Mouse (Mus musculus): ENCODE results near the gene Paqr9. TPM values are rescaled to one million over a fixed set of nuclear protein-coding genes. Genes with fewer than 3 reads are reported as not detected.
"Not testable (repeated sequence)": the region's sequence is repeated elsewhere in the genome, so short reads cannot be mapped to it uniquely, and the experiment has no call there.

Gene Paqr9
- polyA plus RNA-seq (2012; rRNA removed), result 16.5 and 21.3 TPM in 2 replicates

- no peak for DNase-seq (ENCODE audit: low read depth in 1 of 2, low spot score in 2 of 2)
- WGBS, result 2% methylated on average over 105 of the region's 118 CpGs
- TF ChIP-seq CTCF (IDR thresholded peaks at IDR 0.05; ENCODE audit: extremely low read depth, insufficient read depth, insufficient read length, insufficient replicate concordance) (no peak), POLR2A (IDR thresholded peaks at IDR 0.05; ENCODE audit: low read depth, low read length) (no peak)
- Histone ChIP-seq H3K36me3 (ENCODE audit: control insufficient read depth, insufficient read depth, low read length) (no peaks in the 10 kb centered on the region), H3K27ac (ENCODE audit: insufficient read depth, low read length) (peak within 1 kb of the TSS; percentile 74), H3K4me1 (ENCODE audit: control insufficient read depth, insufficient read depth, insufficient read length) (peaks cover 3% of the 10 kb centered on the region; the same call in 1 of the 2 replicates), H3K27me3 (ENCODE audit: control insufficient read depth, insufficient read depth, low read length) (peaks cover 12% of the 10 kb centered on the region), H3K4me3 (ENCODE audit: extremely low read depth, insufficient read depth, insufficient read length) (peak within 1 kb of the TSS; percentile 43; the same call in 1 of the 2 replicates)
Observed at GRCm38 (mm10) chr9:95559059-95559935, at the start of gene Paqr9. Gene Paqr9 (plus strand): TSS chr9:95559657.

- peak overlapping the region; percentile 87 for H3K4me3 ChIP-seq (ENCODE audit: extremely low read depth, insufficient read depth, insufficient read length)
- H3K36me3 ChIP-seq (ENCODE audit: control insufficient read depth, insufficient read depth, low read length), result no peaks in the 10 kb centered on the region
- peak in 1 of 2 experiments; percentile 9 for DNase-seq (ENCODE audit: low read depth in 1 of 2, low spot score in 2 of 2)
- H3K4me1 ChIP-seq (ENCODE audit: control insufficient read depth, insufficient read depth, insufficient read length), result peaks cover 8% of the 10 kb centered on the region; the same call in 1 of the 2 replicates
- H3K27ac ChIP-seq (ENCODE audit: insufficient read depth, low read length), result peak overlapping the region; percentile 87; the same call in 1 of the 2 replicates
- TF ChIP-seq POLR2A (IDR thresholded peaks at IDR 0.05; ENCODE audit: low read depth, low read length) (no peak), CTCF (IDR thresholded peaks at IDR 0.05; ENCODE audit: extremely low read depth, insufficient read depth, insufficient read length, insufficient replicate concordance) (no peak)
- H3K27me3 ChIP-seq (ENCODE audit: control insufficient read depth, insufficient read depth, low read length), result no peaks in the 10 kb centered on the region
- 6% methylated on average over 21 of the region's 21 CpGs for WGBS
Observed at GRCm38 (mm10) chr9:95510693-95511404, 48.6 kb upstream of the Paqr9 start.

DNA sequence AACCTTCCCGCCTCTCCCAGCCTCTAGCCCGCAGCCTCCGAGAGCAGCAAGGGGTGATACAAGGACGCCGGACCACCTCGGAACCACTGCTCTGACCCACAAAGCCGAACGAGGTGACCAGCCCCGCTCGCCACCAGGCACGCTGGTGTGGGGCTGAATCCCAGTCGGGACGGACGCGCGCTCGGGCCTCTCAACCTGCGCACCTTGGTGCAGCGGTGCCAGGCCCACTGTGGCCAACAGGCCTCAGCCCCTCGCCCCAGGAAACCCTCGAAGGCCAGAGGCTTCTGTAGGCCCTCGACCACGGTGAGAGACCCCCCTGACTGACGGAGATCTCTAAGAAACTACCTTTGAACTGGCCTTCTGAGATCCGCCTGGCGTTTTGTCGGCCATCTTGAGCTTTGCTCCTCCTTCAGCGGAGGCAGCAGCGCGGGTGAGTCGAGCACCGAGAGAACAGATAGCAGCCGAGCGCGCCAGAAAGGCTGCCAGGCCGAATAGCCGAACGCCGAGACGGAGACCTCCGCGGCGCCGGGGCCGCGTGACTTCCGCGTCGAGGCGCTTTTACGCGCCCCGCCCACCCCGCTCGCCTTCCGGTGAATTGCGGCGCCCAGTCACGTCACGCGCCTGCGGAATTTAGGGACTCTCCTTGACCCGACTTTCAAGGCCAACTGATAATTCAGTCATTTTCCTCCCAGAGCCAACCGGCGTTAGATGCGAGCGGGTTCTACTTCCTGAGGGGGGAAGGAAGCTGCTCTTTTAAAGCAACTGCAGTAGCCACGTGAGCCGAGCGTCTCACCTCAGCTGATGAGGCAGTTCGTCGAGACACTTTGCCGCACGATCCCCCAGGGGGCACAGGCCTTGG is 47.8 kb upstream of the Paqr9 start, which contains the start of gene U2surp:
U2surp (minus strand) TSS at position 525 of the 859 bp plus-strand sequence.
- no peaks in the 10 kb centered on the region for H3K27me3 ChIP-seq (ENCODE audit: control insufficient read depth, insufficient read depth, low read length)
- H3K4me3 ChIP-seq (ENCODE audit: extremely low read depth, insufficient read depth, insufficient read length), result peak within 1 kb of the TSS; percentile 87
- H3K4me1 ChIP-seq (ENCODE audit: control insufficient read depth, insufficient read depth, insufficient read length), result peaks cover 8% of the 10 kb centered on the region; the same call in 1 of the 2 replicates
- no peaks in the 10 kb centered on the region for H3K36me3 ChIP-seq (ENCODE audit: control insufficient read depth, insufficient read depth, low read length)
- peak; percentile 93 to 96 for DNase-seq (ENCODE audit: low read depth in 1 of 2, low spot score in 2 of 2)
- WGBS, result under 1% methylated on average over 74 of the region's 74 CpGs
- H3K27ac ChIP-seq (ENCODE audit: insufficient read depth, low read length), result peak within 1 kb of the TSS; percentile 87
- TF ChIP-seq POLR2A (IDR thresholded peaks at IDR 0.05; ENCODE audit: low read depth, low read length), result no peak; the same call in 1 of the 2 replicates
- no peak for TF ChIP-seq CTCF (IDR thresholded peaks at IDR 0.05; ENCODE audit: extremely low read depth, insufficient read depth, insufficient read length, insufficient replicate concordance)

DNA sequence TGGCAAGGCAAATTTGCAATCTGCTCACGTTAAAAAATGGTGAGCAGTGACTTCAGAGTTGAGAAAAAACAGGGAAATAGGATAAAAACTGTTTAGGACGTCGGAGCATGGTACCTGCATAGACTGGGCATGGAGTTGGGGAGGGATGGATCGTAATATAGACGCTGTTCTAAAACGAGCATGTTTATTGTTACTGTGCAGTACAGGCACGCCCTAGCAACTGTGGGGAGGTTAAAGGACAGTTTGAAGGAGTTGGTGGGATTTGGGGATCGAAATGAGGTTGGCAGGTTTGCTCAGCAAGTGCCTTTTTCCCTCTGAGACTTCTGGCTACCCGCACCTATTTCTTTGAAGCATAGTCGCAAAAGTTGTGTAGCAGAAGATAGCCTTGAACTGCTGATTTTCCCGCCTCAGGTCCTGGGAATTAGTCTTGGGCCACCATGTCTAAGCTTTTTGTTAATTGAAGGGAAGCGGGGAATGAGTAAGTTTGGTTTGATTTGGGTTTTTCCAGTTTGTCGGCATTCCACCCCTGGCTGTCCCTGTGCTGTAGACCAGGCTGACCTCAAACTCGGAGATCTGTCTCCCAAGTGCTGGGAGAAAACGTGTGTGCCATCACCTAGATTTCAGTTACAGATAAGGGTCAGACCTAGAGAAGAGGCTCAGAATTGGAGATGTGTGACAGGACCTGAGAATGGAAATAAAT is 47.0 kb upstream of the Paqr9 start:
- no peak for DNase-seq (ENCODE audit: low read depth in 1 of 2, low spot score in 2 of 2)
- no peaks in the 10 kb centered on the region for H3K27me3 ChIP-seq (ENCODE audit: control insufficient read depth, insufficient read depth, low read length)
- peaks cover 8% of the 10 kb centered on the region; the same call in 1 of the 2 replicates for H3K4me1 ChIP-seq (ENCODE audit: control insufficient read depth, insufficient read depth, insufficient read length)
- H3K4me3 ChIP-seq (ENCODE audit: extremely low read depth, insufficient read depth, insufficient read length), result peak overlapping the region; percentile 87
- no peaks in the 10 kb centered on the region for H3K36me3 ChIP-seq (ENCODE audit: control insufficient read depth, insufficient read depth, low read length)
- peak overlapping the region; percentile 79 for H3K27ac ChIP-seq (ENCODE audit: insufficient read depth, low read length)
- 27% methylated on average over 15 of the region's 15 CpGs for WGBS
- no peak for TF ChIP-seq POLR2A (IDR thresholded peaks at IDR 0.05; ENCODE audit: low read depth, low read length)
- no peak for TF ChIP-seq CTCF (IDR thresholded peaks at IDR 0.05; ENCODE audit: extremely low read depth, insufficient read depth, insufficient read length, insufficient replicate concordance)

- DNase-seq (ENCODE audit: low read depth in 1 of 2, low spot score in 2 of 2), result no peak
- H3K36me3 ChIP-seq (ENCODE audit: control insufficient read depth, insufficient read depth, low read length), result no peaks in the 10 kb centered on the region
- no peaks in the 10 kb centered on the region for H3K27me3 ChIP-seq (ENCODE audit: control insufficient read depth, insufficient read depth, low read length)
- no peak overlapping the region for H3K4me3 ChIP-seq (ENCODE audit: extremely low read depth, insufficient read depth, insufficient read length)
- TF ChIP-seq POLR2A (IDR thresholded peaks at IDR 0.05; ENCODE audit: low read depth, low read length), result no peak
- no peak for TF ChIP-seq CTCF (IDR thresholded peaks at IDR 0.05; ENCODE audit: extremely low read depth, insufficient read depth, insufficient read length, insufficient replicate concordance)
- WGBS, result 98% methylated on average over 2 of the region's 2 CpGs
- H3K4me1 ChIP-seq (ENCODE audit: control insufficient read depth, insufficient read depth, insufficient read length), result peaks cover 8% of the 10 kb centered on the region; the same call in 1 of the 2 replicates
- no peak overlapping the region for H3K27ac ChIP-seq (ENCODE audit: insufficient read depth, low read length)
Observed at GRCm38 (mm10) chr9:95513776-95514175, 45.7 kb upstream of the Paqr9 start.

GRCm38 (mm10) chr9:95514361-95514760 is 45.1 kb upstream of the Paqr9 start:
- H3K4me1 ChIP-seq (ENCODE audit: control insufficient read depth, insufficient read depth, insufficient read length); H3K36me3 ChIP-seq (ENCODE audit: control insufficient read depth, insufficient read depth, low read length); H3K27ac ChIP-seq (ENCODE audit: insufficient read depth, low read length); DNase-seq (ENCODE audit: low read depth in 1 of 2, low spot score in 2 of 2); H3K4me3 ChIP-seq (ENCODE audit: extremely low read depth, insufficient read depth, insufficient read length); H3K27me3 ChIP-seq (ENCODE audit: control insufficient read depth, insufficient read depth, low read length): not testable (repeated sequence)
- 82% methylated on average over 3 of the region's 3 CpGs for WGBS
